Mouse (Mus musculus) hindbrain, embryonic 13.5 days (tissue): ENCODE measurements at regions not wholly inside any gene's neighbourhood (a gene's known extent, or its start where the extent isn't known, plus 50 kb on each side); places are given as distances from the start of the nearest gene placed in this dataset.
"Not testable (repeated sequence)": the region's sequence is repeated elsewhere in the genome, so short reads cannot be mapped to it uniquely, and the experiment has no call there.

Source experiments
- ATAC-seq: fragments of 200-750 bp; cut with Nextera tagmentation; 2 replicates; pipeline ENCODE4 v1.8.0; 2017; ENCODE audit warnings: moderate TSS enrichment; ENCODE audit not compliant: low FRiP score
- H3K27ac ChIP-seq: fragments of 300-500 bp; sonication (generic); 2 replicates; pipeline ENCODE4 v1.5.1; 2015; ENCODE audit warnings: inconsistent platforms, mild to moderate bottlenecking, moderate library complexity
- H3K27me3 ChIP-seq: fragments of 300-500 bp; sonication (generic); 2 replicates; pipeline ENCODE4 v1.6.1; 2015; ENCODE audit warnings: mild to moderate bottlenecking, inconsistent platforms
- H3K36me3 ChIP-seq: fragments of 300-500 bp; sonication (generic); 2 replicates; pipeline ENCODE4 v1.6.1; 2015; ENCODE audit warnings: mild to moderate bottlenecking, inconsistent platforms
- H3K4me1 ChIP-seq: fragments of 300-500 bp; sonication (generic); replicated peaks from 2 replicates; pipeline ENCODE4 v1.6.1; 2015; ENCODE audit warnings: inconsistent platforms
- H3K4me2 ChIP-seq: fragments of 300-500 bp; sonication (generic); 2 replicates; pipeline ENCODE4 v1.6.1; 2015; ENCODE audit warnings: inconsistent platforms, mild to moderate bottlenecking, moderate library complexity
- H3K4me3 ChIP-seq: fragments of 300-500 bp; sonication (generic); 2 replicates; pipeline ENCODE4 v1.5.1; 2015; ENCODE audit warnings: mild to moderate bottlenecking, inconsistent platforms
- H3K9ac ChIP-seq: fragments of 300-500 bp; sonication (generic); 2 replicates; pipeline ENCODE4 v1.6.1; 2015; ENCODE audit warnings: mild to moderate bottlenecking, inconsistent platforms
- H3K9me3 ChIP-seq: fragments of 300-500 bp; sonication (generic); 2 replicates; pipeline ENCODE4 v1.6.1; 2016; ENCODE audit warnings: inconsistent platforms
- WGBS: fragments of 180-500 bp; shearing (Covaris S2); methylation state at CpG from one replicate; pipeline ENCODE4 v1.1.7; 2015; 5-methylcytosine and 5-hydroxymethylcytosine counted together

DNA sequence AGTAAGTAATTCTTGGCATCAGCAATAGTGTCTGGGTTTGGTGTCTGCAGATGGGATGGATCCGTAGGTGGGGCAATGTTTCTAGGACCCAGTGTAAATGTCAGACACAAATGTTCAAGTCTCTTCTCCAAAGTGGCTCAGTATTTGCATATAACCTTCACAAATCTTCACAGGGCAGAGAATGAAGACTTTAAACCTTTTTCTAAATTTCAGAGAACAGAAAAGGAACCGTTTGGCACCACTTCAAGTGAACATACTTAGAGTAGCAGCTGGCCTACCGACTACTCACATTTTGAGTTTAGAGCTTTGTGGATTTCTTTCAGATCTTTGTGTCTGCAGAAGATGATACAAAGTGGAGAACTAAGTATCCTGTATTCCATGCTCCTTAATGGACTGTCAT, 1319.5 kb upstream of the Adam24 start:
- H3K36me3 ChIP-seq, result no peaks in the 10 kb centered on the region
- no peak overlapping the region for H3K4me2 ChIP-seq
- ATAC-seq, result no peak
- H3K4me1 ChIP-seq, result no peaks in the 10 kb centered on the region
- WGBS, result 85% methylated on average over 3 of the region's 3 CpGs
- H3K27ac ChIP-seq, result no peak overlapping the region
- H3K27me3 ChIP-seq, result no peaks in the 10 kb centered on the region
- no peak overlapping the region for H3K4me3 ChIP-seq
- H3K9ac ChIP-seq, result no peak overlapping the region
- peaks cover 3% of the 10 kb centered on the region; the same call in 1 of the 2 replicates for H3K9me3 ChIP-seq

DNA sequence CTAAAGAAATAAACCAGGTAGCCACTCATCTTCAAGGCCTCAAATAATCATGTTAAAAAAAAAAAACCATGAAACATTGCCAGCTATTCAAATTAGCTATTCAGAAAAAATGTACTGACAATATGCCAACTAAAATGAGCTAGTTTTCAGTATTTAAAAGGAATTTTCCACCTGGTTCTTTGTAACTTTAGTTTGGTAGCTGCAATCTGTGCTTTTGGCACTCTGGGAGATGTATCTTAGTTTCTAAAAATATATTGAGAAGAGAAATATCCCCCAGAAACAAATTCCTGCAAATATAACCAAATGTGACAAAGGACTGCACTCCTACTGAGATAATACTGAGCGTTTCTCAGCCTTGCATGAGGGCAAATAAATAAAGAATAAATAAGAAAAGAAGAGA, 1317.8 kb upstream of the Adam24 start:
- Histone ChIP-seq H3K9ac (no peak overlapping the region), H3K4me1 (no peaks in the 10 kb centered on the region), H3K36me3 (no peaks in the 10 kb centered on the region), H3K4me3 (no peak overlapping the region), H3K27me3 (no peaks in the 10 kb centered on the region), H3K4me2 (no peak overlapping the region), H3K9me3 (peaks cover 3% of the 10 kb centered on the region; the same call in 1 of the 2 replicates), H3K27ac (no peak overlapping the region)
- 90% methylated on average over 1 of the region's 1 CpGs for WGBS
- ATAC-seq, result no peak

DNA sequence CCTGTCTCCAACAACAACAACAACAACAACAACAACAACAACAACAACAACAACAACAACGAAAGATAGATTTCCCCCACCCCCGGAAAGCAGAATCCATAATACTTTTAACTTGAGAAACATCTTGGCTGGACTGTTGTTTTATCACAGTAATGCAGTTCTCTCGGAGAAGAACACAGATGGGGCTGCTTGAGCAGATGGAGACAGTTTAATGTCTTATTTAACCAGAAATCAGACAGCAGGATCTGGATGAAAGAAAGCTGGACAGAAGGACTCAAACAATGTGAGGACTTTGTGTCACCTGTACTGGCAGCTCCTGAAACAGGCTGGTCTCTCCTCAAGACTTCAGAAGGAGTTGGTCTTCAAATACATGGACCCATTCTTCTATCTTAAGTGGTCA, 1317.0 kb upstream of the Adam24 start:
- Histone ChIP-seq H3K9me3 (peaks cover 3% of the 10 kb centered on the region; the same call in 1 of the 2 replicates), H3K27ac (no peak overlapping the region), H3K4me2 (no peak overlapping the region), H3K9ac (no peak overlapping the region), H3K36me3 (no peaks in the 10 kb centered on the region), H3K27me3 (no peaks in the 10 kb centered on the region), H3K4me3 (no peak overlapping the region), H3K4me1 (no peaks in the 10 kb centered on the region)
- no peak for ATAC-seq
- 92% methylated on average over 3 of the region's 3 CpGs for WGBS

DNA sequence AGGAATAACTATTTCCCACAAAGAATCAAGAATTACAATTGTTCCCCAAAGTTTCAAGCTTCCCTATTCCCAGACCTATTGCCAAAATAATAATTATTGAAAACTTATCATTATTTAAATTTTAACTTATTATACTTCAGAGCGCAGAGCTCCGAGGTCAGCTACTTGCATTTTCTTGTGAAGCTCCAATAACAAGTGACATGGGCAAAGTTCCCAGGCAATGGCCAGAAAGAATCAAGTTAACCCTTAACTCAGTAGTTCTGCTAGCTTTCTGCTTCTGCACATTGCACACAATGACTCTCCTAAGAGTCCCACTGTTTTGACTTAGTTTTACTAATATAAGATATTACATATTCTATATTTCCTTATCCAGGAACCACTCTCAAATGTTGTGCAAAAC, 1308.5 kb upstream of the Adam24 start:
- ATAC-seq, H3K4me2 ChIP-seq, H3K36me3 ChIP-seq, H3K27me3 ChIP-seq, H3K9ac ChIP-seq, H3K4me3 ChIP-seq, H3K4me1 ChIP-seq, H3K27ac ChIP-seq, H3K9me3 ChIP-seq: not testable (repeated sequence)
- WGBS, result 80% methylated on average over 2 of the region's 2 CpGs
